Mouse (Mus musculus): ENCODE data around the gene Dupd1.
"Not testable (repeated sequence)": the region's sequence is repeated elsewhere in the genome, so short reads cannot be mapped to it uniquely, and the experiment has no call there.

Gene Dupd1

GRCm38 (mm10) chr14:21674471-21674870 lies 39.9 kb downstream of the Dupd1 start:
- no peak for DNase-seq (ENCODE audit: low spot score)

DNA sequence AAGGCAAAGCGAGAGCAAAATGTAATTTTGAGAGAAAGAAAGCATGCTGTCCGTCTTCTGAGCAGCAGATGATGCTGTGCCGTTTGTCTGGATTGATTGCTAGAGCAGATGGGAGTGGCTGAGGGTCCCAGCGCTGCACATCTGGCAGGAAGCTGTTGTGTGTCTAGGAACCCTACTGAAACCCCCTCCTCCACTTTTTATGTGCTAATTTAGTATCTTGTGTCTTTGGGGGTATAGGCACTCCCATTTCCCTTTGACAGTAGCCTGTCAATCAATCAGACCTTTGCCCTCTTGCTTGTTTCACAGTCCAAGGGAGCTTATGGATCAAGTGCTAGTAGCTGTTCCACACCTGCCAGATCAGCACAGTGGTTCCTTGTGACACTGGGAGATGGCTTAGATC lies 41.3 kb downstream of the Dupd1 start:
- no peak for DNase-seq (ENCODE audit: low spot score)

DNA sequence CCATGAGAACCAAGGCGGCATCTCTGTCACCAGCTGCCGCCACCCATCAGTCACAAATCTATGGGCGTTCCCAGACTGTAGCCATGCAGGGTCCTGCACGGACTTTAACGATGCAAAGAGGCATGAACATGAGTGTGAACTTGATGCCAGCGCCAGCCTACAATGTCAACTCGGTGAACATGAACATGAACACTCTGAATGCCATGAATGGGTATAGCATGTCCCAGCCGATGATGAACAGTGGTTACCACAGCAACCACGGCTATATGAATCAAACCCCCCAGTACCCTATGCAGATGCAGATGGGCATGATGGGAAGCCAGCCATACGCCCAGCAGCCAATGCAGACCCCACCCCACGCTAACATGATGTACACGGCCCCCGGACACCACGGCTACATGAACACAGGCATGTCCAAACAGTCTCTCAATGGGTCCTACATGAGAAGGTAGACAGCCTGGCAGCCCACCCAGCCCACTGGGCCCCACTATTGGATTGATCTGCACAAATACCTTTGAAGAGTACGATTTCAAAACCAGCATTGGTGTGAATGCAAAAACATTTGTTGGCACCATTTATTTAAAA lies 43.9 kb downstream of the Dupd1 start:
- not testable (repeated sequence) for DNase-seq (ENCODE audit: low spot score)

- DNase-seq (ENCODE audit: low spot score), result no peak
These were observed 44.5 kb downstream of the Dupd1 start for GRCm38 (mm10) chr14:21669633-21670421.

DNA sequence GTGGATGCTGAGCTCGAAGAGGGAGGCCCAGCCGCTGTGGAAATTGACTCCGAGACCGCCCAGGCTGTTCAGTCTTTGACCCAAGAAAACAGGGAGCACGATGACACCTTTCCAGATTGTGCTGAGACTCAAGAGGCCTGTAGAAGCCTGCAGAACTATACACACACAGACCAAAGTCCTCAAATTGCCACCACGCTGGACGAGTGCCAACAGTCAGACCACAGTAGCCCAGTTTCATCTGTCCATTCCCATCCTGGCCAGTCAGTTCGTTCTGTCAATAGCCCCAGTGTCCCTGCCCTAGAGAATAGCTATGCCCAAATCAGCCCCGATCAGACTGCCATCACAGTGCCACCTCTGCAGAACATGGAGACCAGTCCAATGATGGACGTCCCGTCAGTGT lies 45.2 kb downstream of the Dupd1 start:
- no peak for DNase-seq (ENCODE audit: low spot score)

DNA sequence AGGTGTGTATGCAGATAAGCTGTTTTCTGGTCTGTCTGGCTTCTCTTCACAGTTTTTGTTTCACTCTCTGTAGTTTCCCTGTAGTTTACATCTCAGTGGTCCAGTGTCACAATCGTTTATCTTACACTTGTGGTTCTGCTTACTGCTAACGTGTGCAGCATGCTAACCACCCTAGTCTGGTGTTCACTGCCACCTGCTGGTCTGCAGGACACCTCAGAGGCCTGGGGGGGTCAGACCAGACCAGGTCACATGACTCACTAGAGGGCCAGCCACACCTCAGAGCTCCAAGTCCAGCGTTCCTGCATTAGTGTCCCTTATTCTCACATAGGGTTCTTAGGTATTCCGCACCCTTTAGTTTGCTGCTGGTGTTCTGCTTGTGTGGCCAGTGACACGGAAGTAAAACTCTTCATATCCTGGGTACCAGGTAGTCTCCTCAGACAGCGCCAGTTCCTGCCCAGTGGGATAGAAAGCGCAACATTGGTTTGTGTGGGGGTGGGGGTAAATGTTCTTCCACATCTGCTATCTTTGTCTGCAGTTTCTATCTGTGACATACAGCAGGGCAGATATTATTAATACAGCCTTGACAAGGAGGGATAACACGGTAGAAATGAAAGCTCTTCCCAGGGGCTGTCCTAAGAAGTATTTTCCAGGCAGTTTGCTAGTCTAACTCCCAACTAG lies 51.8 kb downstream of the Dupd1 start:
- DNase-seq (ENCODE audit: low spot score), result no peak

DNA sequence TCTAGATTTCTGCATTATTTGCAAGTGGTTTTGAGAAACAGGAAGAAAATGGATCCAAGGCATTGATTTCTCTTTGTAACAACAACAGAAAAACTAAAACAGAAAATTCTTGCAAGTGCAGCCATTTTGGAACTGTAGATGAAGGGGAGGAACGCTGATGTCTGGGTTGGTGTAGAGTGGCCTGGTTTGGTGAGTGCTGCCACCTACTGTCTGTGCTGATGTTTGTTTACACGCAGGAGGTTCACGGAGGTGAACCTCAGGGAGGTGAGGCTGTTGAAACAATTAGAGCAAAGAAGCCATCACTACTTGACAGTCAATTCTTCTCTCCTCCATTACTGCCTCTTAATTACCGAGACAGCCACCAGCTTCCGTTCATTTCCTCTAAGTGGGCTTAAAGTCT lies 54.7 kb downstream of the Dupd1 start:
- DNase-seq (ENCODE audit: low spot score), result no peak

GRCm38 (mm10) chr14:21659155-21659554 lies 55.2 kb downstream of the Dupd1 start:
- DNase-seq (ENCODE audit: low spot score), result no peak

- DNase-seq (ENCODE audit: low spot score), result no peak
These were observed 60.6 kb downstream of the Dupd1 start for GRCm38 (mm10) chr14:21653813-21654212.

GRCm38 (mm10) chr14:21640806-21641435 lies 73.5 kb downstream of the Dupd1 start:
- no peak for DNase-seq (ENCODE audit: low spot score)

GRCm38 (mm10) chr14:21636548-21636947 lies 77.8 kb downstream of the Dupd1 start:
- DNase-seq (ENCODE audit: low spot score), result no peak

- no peak for DNase-seq (ENCODE audit: low spot score)
These were observed 82.6 kb downstream of the Dupd1 start for GRCm38 (mm10) chr14:21631665-21632200.
